Mouse (Mus musculus): ENCODE data around the gene Ucp3. TPM values are rescaled to one million over a fixed set of nuclear protein-coding genes. Genes with fewer than 3 reads are reported as not detected.

Ucp3 gene
- polyA plus RNA-seq, 1 experiment = not detected

DNA sequence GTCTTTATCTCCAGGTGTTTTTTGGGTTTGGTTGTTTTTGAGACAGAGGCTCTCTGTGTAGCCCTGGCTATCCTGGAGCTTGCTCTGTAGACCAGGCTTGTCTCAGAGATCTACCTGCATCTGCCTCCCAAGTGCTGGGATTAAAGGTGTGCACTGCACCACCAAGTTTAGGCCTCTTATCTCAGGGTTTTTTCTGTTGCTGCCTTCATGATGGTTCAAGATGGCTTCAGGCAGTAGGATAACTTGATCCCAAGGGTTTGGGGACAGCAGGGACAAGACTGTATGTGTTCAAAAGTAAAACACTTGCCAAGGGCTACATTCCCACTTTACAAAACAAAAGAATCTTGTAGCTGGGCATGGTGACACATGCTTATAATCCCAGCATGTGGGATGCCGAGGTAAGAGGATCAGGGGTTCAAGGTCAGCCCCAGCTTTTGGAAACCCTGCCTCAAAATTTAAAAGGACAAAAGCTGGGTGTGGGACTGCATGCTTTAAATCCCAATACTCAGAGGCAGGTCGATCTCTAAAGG lies 29.1 kb downstream of the Ucp3 start:
- Histone ChIP-seq H3K27me3 (ENCODE audit: control insufficient read depth) (no peaks in the 10 kb centered on the region; the same call in 1 of the 2 replicates), H3K36me3 (ENCODE audit: control insufficient read depth) (peaks cover 43% of the 10 kb centered on the region), H3K4me1 (ENCODE audit: control insufficient read depth) (peaks cover 91% of the 10 kb centered on the region), H3K9me3 (ENCODE audit: control insufficient read depth, low read length) (no peaks in the 10 kb centered on the region), H3K4me3 (replicated peaks) (no peak overlapping the region)
- no peak for TF ChIP-seq TAL1 (IDR thresholded peaks at IDR 0.05; ENCODE audit: low read length)
- TF ChIP-seq GATA1 (IDR thresholded peaks at IDR 0.05; ENCODE audit: low read length) = no peak

DNA sequence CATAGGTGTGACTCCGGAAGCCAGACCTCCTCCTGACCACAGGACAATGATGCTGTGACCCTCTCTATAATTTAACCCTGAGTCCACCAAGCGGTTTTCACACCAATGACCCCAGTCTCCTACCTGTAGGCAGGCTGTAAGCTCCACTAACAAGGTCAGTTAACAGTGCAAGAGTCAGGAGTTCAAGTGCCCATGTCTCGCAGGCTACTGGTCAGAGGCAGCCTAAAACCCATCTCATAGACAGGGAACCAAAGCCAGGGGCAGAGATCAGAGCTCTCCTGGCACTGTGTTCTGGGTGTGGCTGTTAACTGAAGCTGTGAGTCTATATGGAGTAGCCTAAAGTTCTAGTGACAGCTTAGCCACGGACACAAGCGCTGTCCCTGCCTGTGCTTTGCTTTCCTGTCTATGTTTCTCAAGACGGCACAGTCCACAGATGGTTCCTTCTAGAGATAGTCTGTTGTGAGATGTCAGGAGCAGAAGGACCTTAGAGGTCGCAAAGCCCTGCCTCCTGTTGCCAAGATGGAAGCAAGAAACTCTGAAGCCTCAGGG lies 29.7 kb downstream of the Ucp3 start:
- no peaks in the 10 kb centered on the region for H3K9me3 ChIP-seq (ENCODE audit: control insufficient read depth, low read length)
- H3K27me3 ChIP-seq (ENCODE audit: control insufficient read depth) = peaks cover under 1% of the 10 kb centered on the region; the same call in 1 of the 2 replicates
- H3K4me1 ChIP-seq (ENCODE audit: control insufficient read depth) = peaks cover 86% of the 10 kb centered on the region
- peaks cover 38% of the 10 kb centered on the region for H3K36me3 ChIP-seq (ENCODE audit: control insufficient read depth)
- H3K4me3 ChIP-seq (replicated peaks) = no peak overlapping the region
- TF ChIP-seq TAL1 (IDR thresholded peaks at IDR 0.05; ENCODE audit: low read length) (no peak), GATA1 (IDR thresholded peaks at IDR 0.05; ENCODE audit: low read length) (no peak)

DNA sequence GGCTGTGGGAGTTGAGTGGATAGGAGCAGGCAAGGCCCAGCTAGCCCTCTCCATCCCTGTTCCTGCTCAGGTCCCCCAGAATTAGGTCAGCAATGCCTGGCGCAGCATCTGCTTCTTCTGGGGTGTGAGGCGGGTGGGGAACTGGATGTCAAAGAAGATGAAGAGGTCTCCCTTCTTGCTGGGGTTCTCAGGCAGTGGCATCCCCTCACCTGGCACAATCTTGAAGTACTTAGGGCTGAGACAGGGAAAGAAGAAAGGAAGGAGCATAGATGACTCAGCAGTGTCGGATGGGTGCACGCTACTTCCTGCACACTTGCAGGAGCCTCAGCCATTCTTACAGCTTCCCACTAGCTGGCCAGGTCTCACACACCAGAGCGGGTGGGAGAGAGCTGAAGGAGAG lies 30.3 kb downstream of the Ucp3 start:
- Histone ChIP-seq H3K27me3 (ENCODE audit: control insufficient read depth) (peaks cover 6% of the 10 kb centered on the region), H3K4me3 (replicated peaks) (no peak overlapping the region), H3K36me3 (ENCODE audit: control insufficient read depth) (peaks cover 31% of the 10 kb centered on the region), H3K9me3 (ENCODE audit: control insufficient read depth, low read length) (no peaks in the 10 kb centered on the region), H3K4me1 (ENCODE audit: control insufficient read depth) (peaks cover 79% of the 10 kb centered on the region)
- TF ChIP-seq GATA1 (IDR thresholded peaks at IDR 0.05; ENCODE audit: low read length) (no peak), TAL1 (IDR thresholded peaks at IDR 0.05; ENCODE audit: low read length) (no peak)

DNA sequence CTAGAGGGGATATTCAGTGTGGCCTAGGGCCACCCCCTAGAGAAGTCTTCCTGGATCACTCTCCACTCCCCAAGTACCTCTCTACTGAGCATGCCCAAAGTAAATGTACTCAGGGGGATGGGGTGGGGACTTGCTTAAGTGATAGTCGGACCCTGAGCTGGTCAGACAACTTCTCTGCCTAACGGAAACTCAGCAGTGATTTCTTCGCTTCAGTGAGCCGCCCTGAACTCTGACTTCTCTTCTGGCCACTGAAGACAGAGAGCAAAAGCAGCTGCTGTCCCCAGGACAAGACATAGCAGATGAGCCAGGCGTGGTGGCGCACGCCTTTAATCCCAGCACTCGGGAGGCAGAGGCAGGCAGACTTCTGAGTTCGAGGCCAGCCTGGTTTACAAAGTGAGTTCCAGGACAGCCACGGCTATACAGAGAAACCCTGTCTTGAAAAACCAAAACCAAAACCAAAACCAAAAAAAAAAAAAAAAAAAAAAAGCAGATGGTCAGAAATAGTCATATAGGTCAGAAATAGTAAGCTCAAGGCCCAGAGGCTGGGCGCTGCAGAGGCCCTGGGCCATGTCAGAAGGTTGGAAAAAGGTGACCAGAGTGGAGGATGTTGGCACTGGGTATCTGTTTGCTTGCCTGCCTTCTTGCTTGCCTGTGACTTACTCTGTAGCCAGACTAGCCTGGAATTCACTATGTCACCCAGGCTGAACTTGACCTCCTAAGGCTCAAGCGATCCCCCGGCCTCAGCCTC lies 32.1 kb downstream of the Ucp3 start:
- Histone ChIP-seq H3K4me1 (ENCODE audit: control insufficient read depth) (peaks cover 66% of the 10 kb centered on the region), H3K9me3 (ENCODE audit: control insufficient read depth, low read length) (no peaks in the 10 kb centered on the region), H3K27me3 (ENCODE audit: control insufficient read depth) (peaks cover 21% of the 10 kb centered on the region), H3K36me3 (ENCODE audit: control insufficient read depth) (peaks cover 13% of the 10 kb centered on the region), H3K4me3 (replicated peaks) (no peak overlapping the region)
- TF ChIP-seq GATA1 (IDR thresholded peaks at IDR 0.05; ENCODE audit: low read length) = no peak
- no peak for TF ChIP-seq TAL1 (IDR thresholded peaks at IDR 0.05; ENCODE audit: low read length)

DNA sequence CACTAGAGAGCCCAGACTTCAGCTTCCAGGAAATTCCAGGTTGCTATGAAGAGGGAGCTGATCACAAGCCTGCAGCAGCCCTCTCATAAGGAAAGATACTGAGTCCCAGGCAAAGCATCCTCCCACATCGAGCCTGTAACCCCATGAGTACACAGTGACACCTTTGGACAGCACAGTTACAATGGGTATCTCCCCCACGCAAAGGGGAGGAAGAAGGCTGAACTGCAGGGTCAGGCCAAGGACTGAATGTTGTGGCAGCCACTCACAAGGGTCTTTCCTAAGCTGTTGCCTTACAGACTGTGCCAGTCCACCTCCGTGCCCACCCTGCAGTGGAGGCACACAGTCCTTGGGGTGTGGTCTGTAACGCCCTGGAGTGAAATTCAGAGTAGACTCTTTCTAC lies 33.7 kb downstream of the Ucp3 start:
- TF ChIP-seq GATA1 (IDR thresholded peaks at IDR 0.05; ENCODE audit: low read length) (no peak), TAL1 (IDR thresholded peaks at IDR 0.05; ENCODE audit: low read length) (no peak)
- H3K27me3 ChIP-seq (ENCODE audit: control insufficient read depth) = peaks cover 32% of the 10 kb centered on the region
- H3K4me3 ChIP-seq (replicated peaks) = no peak overlapping the region
- H3K9me3 ChIP-seq (ENCODE audit: control insufficient read depth, low read length) = no peaks in the 10 kb centered on the region
- H3K4me1 ChIP-seq (ENCODE audit: control insufficient read depth) = peaks cover 50% of the 10 kb centered on the region
- H3K36me3 ChIP-seq (ENCODE audit: control insufficient read depth) = no peaks in the 10 kb centered on the region

- no peak overlapping the region for H3K4me3 ChIP-seq (replicated peaks)
- H3K36me3 ChIP-seq (ENCODE audit: control insufficient read depth) = no peaks in the 10 kb centered on the region
- peaks cover 52% of the 10 kb centered on the region for H3K27me3 ChIP-seq (ENCODE audit: control insufficient read depth)
- H3K9me3 ChIP-seq (ENCODE audit: control insufficient read depth, low read length) = no peaks in the 10 kb centered on the region
- H3K4me1 ChIP-seq (ENCODE audit: control insufficient read depth) = peaks cover 29% of the 10 kb centered on the region
- TF ChIP-seq GATA1 (IDR thresholded peaks at IDR 0.05; ENCODE audit: low read length) = no peak
- TF ChIP-seq TAL1 (IDR thresholded peaks at IDR 0.05; ENCODE audit: low read length) = no peak
Observed at GRCm38 (mm10) chr7:100508670-100509069, 35.9 kb downstream of the Ucp3 start.

- Histone ChIP-seq H3K27me3 (ENCODE audit: control insufficient read depth) (peaks cover 66% of the 10 kb centered on the region), H3K9me3 (ENCODE audit: control insufficient read depth, low read length) (no peaks in the 10 kb centered on the region), H3K4me3 (replicated peaks) (no peak overlapping the region), H3K4me1 (ENCODE audit: control insufficient read depth) (peaks cover 9% of the 10 kb centered on the region), H3K36me3 (ENCODE audit: control insufficient read depth) (no peaks in the 10 kb centered on the region)
- TF ChIP-seq GATA1 (IDR thresholded peaks at IDR 0.05; ENCODE audit: low read length) = no peak
- TF ChIP-seq TAL1 (IDR thresholded peaks at IDR 0.05; ENCODE audit: low read length) = no peak
Observed at GRCm38 (mm10) chr7:100511602-100512001, 38.8 kb downstream of the Ucp3 start.

GRCm38 (mm10) chr7:100514573-100514972 lies 41.8 kb downstream of the Ucp3 start, which contains the start of gene Dnajb13:
Gene Dnajb13 (minus strand): TSS chr7:100514960.
- Histone ChIP-seq H3K9me3 (ENCODE audit: control insufficient read depth, low read length) (no peaks in the 10 kb centered on the region; the same call in 1 of the 2 replicates), H3K4me1 (ENCODE audit: control insufficient read depth) (peaks cover 3% of the 10 kb centered on the region; the same call in 1 of the 2 replicates), H3K4me3 (replicated peaks) (no peak within 1 kb of the TSS), H3K27me3 (ENCODE audit: control insufficient read depth) (peaks cover 49% of the 10 kb centered on the region), H3K36me3 (ENCODE audit: control insufficient read depth) (no peaks in the 10 kb centered on the region)
- TF ChIP-seq GATA1 (IDR thresholded peaks at IDR 0.05; ENCODE audit: low read length) = no peak
- TF ChIP-seq TAL1 (IDR thresholded peaks at IDR 0.05; ENCODE audit: low read length) = no peak

DNA sequence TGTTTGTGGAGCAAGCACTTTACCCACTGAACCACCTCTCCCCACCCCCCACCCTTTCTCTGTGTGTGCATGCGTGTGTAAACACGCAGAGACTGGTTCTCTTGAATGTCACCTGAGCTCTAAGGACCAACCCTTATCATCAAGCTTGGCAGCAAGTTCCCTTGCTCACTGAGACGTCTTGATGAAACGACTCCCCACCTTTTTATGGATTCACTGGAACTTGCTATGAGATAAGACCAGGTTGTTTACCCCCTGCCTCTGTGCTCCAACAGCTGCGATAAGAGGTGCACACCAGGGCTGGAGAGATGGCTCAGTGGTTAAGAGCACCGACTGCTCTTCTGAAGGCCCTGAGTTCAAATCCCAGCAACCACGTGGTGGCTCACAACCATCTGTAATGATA lies 47.4 kb downstream of the Ucp3 start:
- H3K36me3 ChIP-seq (ENCODE audit: control insufficient read depth) = no peaks in the 10 kb centered on the region
- peaks cover 6% of the 10 kb centered on the region for H3K27me3 ChIP-seq (ENCODE audit: control insufficient read depth)
- no peak for TF ChIP-seq TAL1 (IDR thresholded peaks at IDR 0.05; ENCODE audit: low read length)
- no peak for TF ChIP-seq GATA1 (IDR thresholded peaks at IDR 0.05; ENCODE audit: low read length)
- H3K9me3 ChIP-seq (ENCODE audit: control insufficient read depth, low read length) = peaks cover 3% of the 10 kb centered on the region
- H3K4me3 ChIP-seq (replicated peaks) = no peak overlapping the region
- H3K4me1 ChIP-seq (ENCODE audit: control insufficient read depth) = peaks cover 7% of the 10 kb centered on the region
